Mouse (Mus musculus): ENCODE results near the gene Bnip2.

DNA sequence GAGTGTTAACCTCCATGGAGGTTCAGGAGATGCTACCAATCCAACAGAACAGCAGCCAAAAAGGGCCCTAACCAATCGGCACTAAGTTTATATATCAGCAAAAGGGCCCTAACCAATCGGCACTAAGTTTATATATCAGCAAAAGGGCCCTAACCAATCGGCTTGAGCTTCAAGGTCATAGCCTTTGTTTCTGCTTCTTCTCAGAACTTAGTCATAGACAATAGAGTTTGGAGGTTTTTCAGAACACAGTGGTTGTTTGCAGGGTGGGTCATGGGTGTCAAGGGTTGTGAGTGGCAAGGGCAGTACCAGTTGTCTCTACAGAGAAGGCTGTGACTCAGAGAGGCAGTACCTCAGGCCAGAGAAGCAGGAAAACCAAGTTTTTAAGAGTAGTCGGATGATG, 52.9 kb downstream of the Bnip2 start:
- no peak for TF ChIP-seq POLR2A (IDR thresholded peaks at IDR 0.05; ENCODE audit: low read depth, low read length)
- TF ChIP-seq EP300 (IDR thresholded peaks at IDR 0.05; ENCODE audit: low read length), result no peak
- no peak for TF ChIP-seq MAFK (IDR thresholded peaks at IDR 0.05; ENCODE audit: insufficient replicate concordance, low read length)
- TF ChIP-seq NRF1 (IDR thresholded peaks at IDR 0.05; ENCODE audit: low read depth, low read length), result no peak
- TF ChIP-seq MAX (IDR thresholded peaks at IDR 0.05; ENCODE audit: low read length), result no peak
- no peak for TF ChIP-seq CTCF (conservative IDR thresholded peaks at IDR 0.05 in 1 of 2, IDR thresholded peaks at IDR 0.05 in 1 of 2; ENCODE audit: low read depth in 2 of 2, low read length in 2 of 2)

Measured in CH12.LX (cell line).